Mouse (Mus musculus): ENCODE results near the gene Prr3. TPM values are rescaled to one million over a fixed set of nuclear protein-coding genes. Genes with fewer than 3 reads are reported as not detected.
A peak's percentile ranks its signal among the peaks of the same experiment; 100 is the strongest.

Prr3 gene
- polyA plus RNA-seq (2015; fragmentation: Nextera tagmentation; extraction: Ambion mirVana): 37.8 and 41.4 TPM in 2 replicates

GRCm38 (mm10) chr17:35979401-35980362 lies at the start of gene Prr3, which contains the start of gene Gnl1:
Gene Prr3 (minus strand): TSS chr17:35980236.
Gene Gnl1 (plus strand): TSS chr17:35979851.
- Histone ChIP-seq H3K4me2 (replicated peaks) (peak within 1 kb of the TSS; percentile 77), H3K36me3 (peaks cover 37% of the 10 kb centered on the region), H3K27me3 (no peaks in the 10 kb centered on the region), H3K4me1 (peaks cover 17% of the 10 kb centered on the region), H3K4me3 (replicated peaks) (peak within 1 kb of the TSS; percentile 96), H3K27ac (replicated peaks) (peak within 1 kb of the TSS; percentile 98), H3K9me3 (replicated peaks) (no peaks in the 10 kb centered on the region), H3K9ac (peak within 1 kb of the TSS; percentile 74)
- ATAC-seq (ENCODE audit: insufficient number of reproducible peaks, low FRiP score, low TSS enrichment, low read depth): peak; percentile 86
- under 1% methylated on average over 109 of the region's 109 CpGs for WGBS

- no peaks in the 10 kb centered on the region for H3K9me3 ChIP-seq (replicated peaks)
- no peak for ATAC-seq (ENCODE audit: insufficient number of reproducible peaks, low FRiP score, low TSS enrichment, low read depth)
- H3K36me3 ChIP-seq: no peaks in the 10 kb centered on the region
- WGBS: 87% methylated on average over 7 of the region's 7 CpGs
- no peak overlapping the region for H3K4me2 ChIP-seq (replicated peaks)
- H3K4me1 ChIP-seq: 0 out of 2 replicates have a peak, but pooled peaks cover 3% of the 10 kb centered on the region
- H3K4me3 ChIP-seq (replicated peaks): no peak overlapping the region
- no peaks in the 10 kb centered on the region for H3K27me3 ChIP-seq
- no peak overlapping the region for H3K9ac ChIP-seq
- no peak overlapping the region for H3K27ac ChIP-seq (replicated peaks)
These were observed 49.0 kb upstream of the Prr3 start for GRCm38 (mm10) chr17:36028879-36029619.

- H3K9ac ChIP-seq: no peak overlapping the region
- H3K9me3 ChIP-seq (replicated peaks): no peaks in the 10 kb centered on the region
- no peak overlapping the region for H3K4me3 ChIP-seq (replicated peaks)
- H3K36me3 ChIP-seq: no peaks in the 10 kb centered on the region
- peaks cover 15% of the 10 kb centered on the region; the same call in 1 of the 2 replicates for H3K4me1 ChIP-seq
- no peak overlapping the region for H3K4me2 ChIP-seq (replicated peaks)
- ATAC-seq (ENCODE audit: insufficient number of reproducible peaks, low FRiP score, low TSS enrichment, low read depth): no peak
- WGBS: 85% methylated on average over 4 of the region's 4 CpGs
- H3K27me3 ChIP-seq: no peaks in the 10 kb centered on the region
- no peak overlapping the region for H3K27ac ChIP-seq (replicated peaks)
These were observed 47.6 kb upstream of the Prr3 start for GRCm38 (mm10) chr17:36027663-36028062.

GRCm38 (mm10) chr17:36025901-36026300 lies 45.9 kb upstream of the Prr3 start:
- Histone ChIP-seq H3K9ac (no peak overlapping the region), H3K4me3 (replicated peaks) (no peak overlapping the region), H3K27me3 (no peaks in the 10 kb centered on the region), H3K4me1 (peaks cover 12% of the 10 kb centered on the region; the same call in 1 of the 2 replicates), H3K4me2 (replicated peaks) (no peak overlapping the region), H3K36me3 (no peaks in the 10 kb centered on the region), H3K27ac (replicated peaks) (no peak overlapping the region), H3K9me3 (replicated peaks) (no peaks in the 10 kb centered on the region)
- no peak for ATAC-seq (ENCODE audit: insufficient number of reproducible peaks, low FRiP score, low TSS enrichment, low read depth)
- WGBS: 85% methylated on average over 4 of the region's 4 CpGs

GRCm38 (mm10) chr17:36025197-36025596 lies 45.2 kb upstream of the Prr3 start:
- Histone ChIP-seq H3K9ac (no peak overlapping the region), H3K9me3 (replicated peaks) (no peaks in the 10 kb centered on the region), H3K36me3 (no peaks in the 10 kb centered on the region), H3K4me1 (peaks cover 16% of the 10 kb centered on the region), H3K4me2 (replicated peaks) (no peak overlapping the region), H3K27ac (replicated peaks) (no peak overlapping the region), H3K4me3 (replicated peaks) (no peak overlapping the region), H3K27me3 (no peaks in the 10 kb centered on the region)
- 80% methylated on average over 5 of the region's 5 CpGs for whole genome bisulfite sequencing
- ATAC-seq (ENCODE audit: insufficient number of reproducible peaks, low FRiP score, low TSS enrichment, low read depth): no peak

- peak overlapping the region; percentile 15; the same call in 1 of the 2 replicates for H3K4me2 ChIP-seq (replicated peaks)
- peaks cover 16% of the 10 kb centered on the region for H3K4me1 ChIP-seq
- 0 out of 2 replicates have a peak, but pooled peaks have one; percentile 47 for ATAC-seq (ENCODE audit: insufficient number of reproducible peaks, low FRiP score, low TSS enrichment, low read depth)
- peak overlapping the region; percentile 77 for H3K27ac ChIP-seq (replicated peaks)
- H3K9ac ChIP-seq: no peak overlapping the region
- no peaks in the 10 kb centered on the region for H3K9me3 ChIP-seq (replicated peaks)
- WGBS: 42% methylated on average over 9 of the region's 9 CpGs
- no peak overlapping the region for H3K4me3 ChIP-seq (replicated peaks)
- H3K27me3 ChIP-seq: no peaks in the 10 kb centered on the region
- H3K36me3 ChIP-seq: no peaks in the 10 kb centered on the region
These were observed 43.9 kb upstream of the Prr3 start for GRCm38 (mm10) chr17:36023710-36024654.

GRCm38 (mm10) chr17:36022922-36023321 lies 42.9 kb upstream of the Prr3 start:
- Histone ChIP-seq H3K4me1 (peaks cover 16% of the 10 kb centered on the region), H3K36me3 (no peaks in the 10 kb centered on the region), H3K4me2 (replicated peaks) (no peak overlapping the region), H3K9me3 (replicated peaks) (no peaks in the 10 kb centered on the region), H3K27ac (replicated peaks) (peak overlapping the region; percentile 77; the same call in 1 of the 2 replicates), H3K27me3 (no peaks in the 10 kb centered on the region), H3K9ac (no peak overlapping the region), H3K4me3 (replicated peaks) (no peak overlapping the region)
- WGBS: 86% methylated on average over 6 of the region's 6 CpGs
- ATAC-seq (ENCODE audit: insufficient number of reproducible peaks, low FRiP score, low TSS enrichment, low read depth): no peak

- WGBS: 91% methylated on average over 9 of the region's 9 CpGs
- Histone ChIP-seq H3K9ac (no peak overlapping the region), H3K27me3 (no peaks in the 10 kb centered on the region), H3K4me1 (peaks cover 16% of the 10 kb centered on the region), H3K36me3 (no peaks in the 10 kb centered on the region), H3K4me2 (replicated peaks) (no peak overlapping the region), H3K9me3 (replicated peaks) (no peaks in the 10 kb centered on the region), H3K4me3 (replicated peaks) (no peak overlapping the region), H3K27ac (replicated peaks) (no peak overlapping the region)
- ATAC-seq (ENCODE audit: insufficient number of reproducible peaks, low FRiP score, low TSS enrichment, low read depth): no peak
These were observed 42.1 kb upstream of the Prr3 start for GRCm38 (mm10) chr17:36022098-36022497.

GRCm38 (mm10) chr17:36021309-36021708 lies 41.3 kb upstream of the Prr3 start:
- H3K4me1 ChIP-seq: peaks cover 16% of the 10 kb centered on the region
- no peak for ATAC-seq (ENCODE audit: insufficient number of reproducible peaks, low FRiP score, low TSS enrichment, low read depth)
- H3K4me3 ChIP-seq (replicated peaks): no peak overlapping the region
- no peaks in the 10 kb centered on the region for H3K9me3 ChIP-seq (replicated peaks)
- H3K27ac ChIP-seq (replicated peaks): no peak overlapping the region
- H3K36me3 ChIP-seq: no peaks in the 10 kb centered on the region
- no peak overlapping the region for H3K4me2 ChIP-seq (replicated peaks)
- H3K27me3 ChIP-seq: no peaks in the 10 kb centered on the region
- 93% methylated on average over 1 of the region's 1 CpGs for WGBS
- H3K9ac ChIP-seq: no peak overlapping the region

- no peaks in the 10 kb centered on the region for H3K9me3 ChIP-seq (replicated peaks)
- peak within 1 kb of the TSS; percentile 11; the same call in 1 of the 2 replicates for H3K27ac ChIP-seq (replicated peaks)
- 31% methylated on average over 15 of the region's 15 CpGs for WGBS
- H3K36me3 ChIP-seq: no peaks in the 10 kb centered on the region
- H3K9ac ChIP-seq: no peak within 1 kb of the TSS
- no peaks in the 10 kb centered on the region for H3K27me3 ChIP-seq
- peak within 1 kb of the TSS; percentile 30 for H3K4me2 ChIP-seq (replicated peaks)
- no peak for ATAC-seq (ENCODE audit: insufficient number of reproducible peaks, low FRiP score, low TSS enrichment, low read depth)
- H3K4me1 ChIP-seq: peaks cover 16% of the 10 kb centered on the region
- H3K4me3 ChIP-seq (replicated peaks): peak within 1 kb of the TSS; percentile 21; the same call in 1 of the 2 replicates
These were observed 40.4 kb upstream of the Prr3 start, which contains the start of gene H2-T24 for GRCm38 (mm10) chr17:36020191-36021073. Gene H2-T24 (minus strand): TSS chr17:36020560.

Data from embryonic facial prominence, embryonic 15.5 days (tissue).